Mouse (Mus musculus): ENCODE data around the gene Ceacam16. TPM values are rescaled to one million over a fixed set of nuclear protein-coding genes. Genes with fewer than 3 reads are reported as not detected.

Gene Ceacam16
- polyA plus RNA-seq, 1 experiment from 2014 or later: 0.32 TPM

- H3K27ac ChIP-seq (ENCODE audit: low read depth, low read length): no peak within 1 kb of the TSS
- WGBS: 2% methylated on average over 39 of the region's 42 CpGs
- ATAC-seq (replicated peaks; ENCODE audit: low FRiP score): no peak
- H3K9me3 ChIP-seq (ENCODE audit: control insufficient read depth, low read length): no peaks in the 10 kb centered on the region; the same call in 1 of the 2 replicates
- peak within 1 kb of the TSS; percentile 51 for H3K4me2 ChIP-seq (ENCODE audit: low read depth, low read length, severe bottlenecking)
- no peaks in the 10 kb centered on the region for H3K36me3 ChIP-seq (ENCODE audit: control insufficient read depth, insufficient read depth, low read length)
- H3K4me3 ChIP-seq (ENCODE audit: low read depth, low read length): peak within 1 kb of the TSS; percentile 24
- DNase-seq (ENCODE audit: low spot score): no peak
- H3K9ac ChIP-seq (ENCODE audit: low read length): peak within 1 kb of the TSS; percentile 41; the same call in 1 of the 2 replicates
- H3K27me3 ChIP-seq (ENCODE audit: control insufficient read depth, insufficient read depth, low read length): peaks cover 28% of the 10 kb centered on the region
- H3K4me1 ChIP-seq (replicated peaks; ENCODE audit: control insufficient read depth, insufficient read depth, low read length): peaks cover 5% of the 10 kb centered on the region; the same call in 1 of the 2 replicates
Measured at GRCm38 (mm10) chr7:19822604-19823058, 38.5 kb downstream of the Ceacam16 start, which contains the start of gene Bcl3. TSS of gene Bcl3 (minus strand) at chr7:19822770.

GRCm38 (mm10) chr7:19822193-19822592, 38.9 kb downstream of the Ceacam16 start:
- Histone ChIP-seq H3K4me3 (ENCODE audit: low read depth, low read length) (peak overlapping the region; percentile 24), H3K27ac (ENCODE audit: low read depth, low read length) (no peak overlapping the region), H3K9me3 (ENCODE audit: control insufficient read depth, low read length) (no peaks in the 10 kb centered on the region; the same call in 1 of the 2 replicates), H3K9ac (ENCODE audit: low read length) (peak overlapping the region; percentile 41; the same call in 1 of the 2 replicates), H3K27me3 (ENCODE audit: control insufficient read depth, insufficient read depth, low read length) (peaks cover 28% of the 10 kb centered on the region), H3K36me3 (ENCODE audit: control insufficient read depth, insufficient read depth, low read length) (no peaks in the 10 kb centered on the region), H3K4me2 (ENCODE audit: low read depth, low read length, severe bottlenecking) (peak overlapping the region; percentile 51), H3K4me1 (replicated peaks; ENCODE audit: control insufficient read depth, insufficient read depth, low read length) (peaks cover 5% of the 10 kb centered on the region; the same call in 1 of the 2 replicates)
- 4% methylated on average over 20 of the region's 20 CpGs for WGBS
- DNase-seq (ENCODE audit: low spot score): no peak
- ATAC-seq (replicated peaks; ENCODE audit: low FRiP score): no peak

DNA sequence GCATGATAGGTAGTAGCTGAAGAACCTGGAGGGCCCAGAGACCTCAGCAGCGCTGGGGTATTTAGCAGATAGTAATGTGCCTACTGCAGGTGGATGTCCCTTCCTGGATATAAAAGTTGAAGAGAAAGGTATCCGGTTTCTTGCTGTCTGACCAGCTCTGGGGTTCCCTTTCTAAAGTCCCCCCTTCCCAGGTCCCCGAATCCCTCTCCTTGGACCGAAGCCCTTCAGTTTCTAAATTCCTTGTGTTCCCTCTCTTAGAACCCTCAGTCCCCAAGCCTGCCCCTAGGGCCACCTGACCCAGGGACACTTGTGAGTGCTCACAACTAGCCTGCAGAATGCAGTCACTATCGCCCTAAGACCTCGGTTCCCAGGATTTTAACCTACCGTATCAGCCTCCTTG, 39.5 kb downstream of the Ceacam16 start:
- no peaks in the 10 kb centered on the region for H3K36me3 ChIP-seq (ENCODE audit: control insufficient read depth, insufficient read depth, low read length)
- H3K4me2 ChIP-seq (ENCODE audit: low read depth, low read length, severe bottlenecking): no peak overlapping the region
- H3K9me3 ChIP-seq (ENCODE audit: control insufficient read depth, low read length): no peaks in the 10 kb centered on the region; the same call in 1 of the 2 replicates
- H3K27me3 ChIP-seq (ENCODE audit: control insufficient read depth, insufficient read depth, low read length): peaks cover 32% of the 10 kb centered on the region
- WGBS: 56% methylated on average over 7 of the region's 7 CpGs
- H3K4me3 ChIP-seq (ENCODE audit: low read depth, low read length): no peak overlapping the region
- DNase-seq (ENCODE audit: low spot score) (no peak), ATAC-seq (replicated peaks; ENCODE audit: low FRiP score) (no peak)
- H3K4me1 ChIP-seq (replicated peaks; ENCODE audit: control insufficient read depth, insufficient read depth, low read length): peaks cover 9% of the 10 kb centered on the region
- no peak overlapping the region for H3K9ac ChIP-seq (ENCODE audit: low read length)
- H3K27ac ChIP-seq (ENCODE audit: low read depth, low read length): no peak overlapping the region

DNA sequence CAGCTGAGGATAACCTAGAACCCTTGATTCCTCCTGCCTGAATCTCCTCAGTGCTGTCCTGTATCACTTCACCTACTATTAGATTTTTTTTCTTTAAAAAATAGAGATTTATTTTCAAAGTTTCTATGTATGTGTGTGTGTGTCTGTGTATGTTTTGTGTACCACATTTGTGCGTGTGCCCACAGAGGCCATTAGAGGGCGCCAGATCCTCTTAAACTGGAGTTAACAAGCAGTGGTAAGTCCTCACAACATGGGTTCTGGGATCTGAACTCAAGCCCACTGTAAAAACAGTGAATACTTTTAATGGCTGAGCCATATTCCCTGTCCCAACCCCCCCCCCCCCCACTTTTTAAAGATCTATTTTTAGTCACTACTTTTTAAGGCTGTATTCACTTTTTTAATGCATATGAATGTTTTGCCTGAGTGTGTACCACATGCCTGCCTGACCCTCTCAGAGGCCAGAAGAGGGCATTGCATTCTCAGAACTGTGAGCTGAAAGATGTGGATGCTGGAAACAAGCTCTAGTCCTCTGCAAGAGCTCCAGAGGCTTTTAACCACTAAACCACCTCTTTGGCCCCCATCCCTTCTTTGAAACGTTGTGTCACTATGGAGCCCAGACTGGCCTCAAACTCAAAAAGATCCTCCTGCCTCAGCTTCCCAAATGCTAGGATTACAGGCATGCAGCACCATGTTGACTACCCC, 40.6 kb downstream of the Ceacam16 start:
- Histone ChIP-seq H3K9me3 (ENCODE audit: control insufficient read depth, low read length) (no peaks in the 10 kb centered on the region; the same call in 1 of the 2 replicates), H3K36me3 (ENCODE audit: control insufficient read depth, insufficient read depth, low read length) (no peaks in the 10 kb centered on the region), H3K4me1 (replicated peaks; ENCODE audit: control insufficient read depth, insufficient read depth, low read length) (peaks cover 11% of the 10 kb centered on the region), H3K4me3 (ENCODE audit: low read depth, low read length) (no peak overlapping the region), H3K4me2 (ENCODE audit: low read depth, low read length, severe bottlenecking) (no peak overlapping the region), H3K9ac (ENCODE audit: low read length) (no peak overlapping the region), H3K27me3 (ENCODE audit: control insufficient read depth, insufficient read depth, low read length) (peaks cover 36% of the 10 kb centered on the region), H3K27ac (ENCODE audit: low read depth, low read length) (no peak overlapping the region)
- ATAC-seq (replicated peaks; ENCODE audit: low FRiP score) (no peak), DNase-seq (ENCODE audit: low spot score) (no peak)
- WGBS: 63% methylated on average over 3 of the region's 3 CpGs

- H3K4me1 ChIP-seq (replicated peaks; ENCODE audit: control insufficient read depth, insufficient read depth, low read length): peaks cover 11% of the 10 kb centered on the region
- DNase-seq (ENCODE audit: low spot score) (no peak), ATAC-seq (replicated peaks; ENCODE audit: low FRiP score) (no peak)
- no peak overlapping the region for H3K4me3 ChIP-seq (ENCODE audit: low read depth, low read length)
- H3K27me3 ChIP-seq (ENCODE audit: control insufficient read depth, insufficient read depth, low read length): peaks cover 36% of the 10 kb centered on the region
- no peak overlapping the region for H3K9ac ChIP-seq (ENCODE audit: low read length)
- no peaks in the 10 kb centered on the region for H3K36me3 ChIP-seq (ENCODE audit: control insufficient read depth, insufficient read depth, low read length)
- H3K4me2 ChIP-seq (ENCODE audit: low read depth, low read length, severe bottlenecking): no peak overlapping the region
- H3K9me3 ChIP-seq (ENCODE audit: control insufficient read depth, low read length): no peaks in the 10 kb centered on the region; the same call in 1 of the 2 replicates
- WGBS: 83% methylated on average over 7 of the region's 7 CpGs
- H3K27ac ChIP-seq (ENCODE audit: low read depth, low read length): no peak overlapping the region
Measured at GRCm38 (mm10) chr7:19818875-19819274, 42.2 kb downstream of the Ceacam16 start.

GRCm38 (mm10) chr7:19818440-19818839, 42.7 kb downstream of the Ceacam16 start:
- Histone ChIP-seq H3K9ac (ENCODE audit: low read length) (no peak overlapping the region), H3K9me3 (ENCODE audit: control insufficient read depth, low read length) (no peaks in the 10 kb centered on the region; the same call in 1 of the 2 replicates), H3K4me2 (ENCODE audit: low read depth, low read length, severe bottlenecking) (no peak overlapping the region), H3K4me3 (ENCODE audit: low read depth, low read length) (no peak overlapping the region), H3K27me3 (ENCODE audit: control insufficient read depth, insufficient read depth, low read length) (peaks cover 32% of the 10 kb centered on the region), H3K4me1 (replicated peaks; ENCODE audit: control insufficient read depth, insufficient read depth, low read length) (peaks cover 9% of the 10 kb centered on the region), H3K27ac (ENCODE audit: low read depth, low read length) (no peak overlapping the region), H3K36me3 (ENCODE audit: control insufficient read depth, insufficient read depth, low read length) (no peaks in the 10 kb centered on the region)
- WGBS: 86% methylated on average over 5 of the region's 5 CpGs
- DNase-seq (ENCODE audit: low spot score) (no peak), ATAC-seq (replicated peaks; ENCODE audit: low FRiP score) (no peak)

- peak; percentile 59 for ATAC-seq (replicated peaks; ENCODE audit: low FRiP score)
Measured at GRCm38 (mm10) chr7:19817382-19818105, 43.6 kb downstream of the Ceacam16 start.

DNA sequence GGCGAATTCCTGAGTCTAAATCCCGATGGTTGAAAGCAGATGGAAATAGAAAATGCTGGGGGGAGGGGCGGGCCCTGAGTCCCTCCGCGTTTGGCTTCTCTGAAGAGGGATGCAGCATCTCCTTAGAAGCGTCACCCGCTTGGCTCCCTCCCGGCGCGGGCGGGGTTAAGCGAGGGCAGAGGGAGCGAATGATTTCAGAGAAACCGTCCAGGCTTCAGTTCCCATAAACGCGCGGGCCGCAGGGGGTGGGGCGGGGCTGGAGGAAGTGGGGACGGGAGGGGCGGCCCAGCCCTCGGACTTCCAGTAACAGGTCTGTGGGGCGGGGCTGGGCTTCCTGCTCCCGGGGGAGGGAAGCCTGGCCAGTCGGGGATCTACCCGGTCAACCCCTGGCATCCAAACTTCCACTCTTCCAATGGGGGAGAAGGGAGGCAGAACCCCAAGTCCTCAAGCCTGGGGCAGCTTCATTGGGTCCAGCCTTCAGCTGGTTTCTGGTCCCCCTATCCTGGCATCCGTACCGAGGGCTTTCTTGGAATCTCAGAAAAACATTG, 44.8 kb downstream of the Ceacam16 start:
- peak overlapping the region; percentile 0; the same call in 1 of the 2 replicates for H3K9ac ChIP-seq (ENCODE audit: low read length)
- peak overlapping the region; percentile 25 for H3K4me3 ChIP-seq (ENCODE audit: low read depth, low read length)
- WGBS: under 1% methylated on average over 28 of the region's 28 CpGs
- H3K27me3 ChIP-seq (ENCODE audit: control insufficient read depth, insufficient read depth, low read length): peaks cover 20% of the 10 kb centered on the region
- H3K9me3 ChIP-seq (ENCODE audit: control insufficient read depth, low read length): no peaks in the 10 kb centered on the region; the same call in 1 of the 2 replicates
- H3K36me3 ChIP-seq (ENCODE audit: control insufficient read depth, insufficient read depth, low read length): no peaks in the 10 kb centered on the region
- H3K27ac ChIP-seq (ENCODE audit: low read depth, low read length): no peak overlapping the region
- peaks cover 5% of the 10 kb centered on the region for H3K4me1 ChIP-seq (replicated peaks; ENCODE audit: control insufficient read depth, insufficient read depth, low read length)
- DNase-seq (ENCODE audit: low spot score): peak; percentile 81
- peak overlapping the region; percentile 34 for H3K4me2 ChIP-seq (ENCODE audit: low read depth, low read length, severe bottlenecking)
- peak; percentile 50 for ATAC-seq (replicated peaks; ENCODE audit: low FRiP score)

More at GRCm38 (mm10) chr7:19817382-19818105, 43.6 kb downstream of the Ceacam16 start:
- Histone ChIP-seq H3K9ac (ENCODE audit: low read length) (peak overlapping the region; percentile 39; the same call in 1 of the 2 replicates), H3K36me3 (ENCODE audit: control insufficient read depth, insufficient read depth, low read length) (no peaks in the 10 kb centered on the region), H3K4me1 (replicated peaks; ENCODE audit: control insufficient read depth, insufficient read depth, low read length) (peaks cover 9% of the 10 kb centered on the region), H3K27me3 (ENCODE audit: control insufficient read depth, insufficient read depth, low read length) (peaks cover 26% of the 10 kb centered on the region), H3K9me3 (ENCODE audit: control insufficient read depth, low read length) (no peaks in the 10 kb centered on the region; the same call in 1 of the 2 replicates), H3K4me2 (ENCODE audit: low read depth, low read length, severe bottlenecking) (peak overlapping the region; percentile 35), H3K4me3 (ENCODE audit: low read depth, low read length) (no peak overlapping the region), H3K27ac (ENCODE audit: low read depth, low read length) (no peak overlapping the region)
- WGBS: 4% methylated on average over 15 of the region's 15 CpGs
- peak; percentile 74 for DNase-seq (ENCODE audit: low spot score)

Data from forebrain, embryonic 11.5 days (tissue).